Mouse (Mus musculus) ES-Bruce4 (cell line): ENCODE data around the gene Elmo3. TPM values are rescaled to one million over a fixed set of nuclear protein-coding genes. Genes with fewer than 3 reads are reported as not detected.

Experiments
- H3K27ac ChIP-seq: 2 replicates; pipeline ENCODE4 v1.5.1; 2012; ENCODE audit warnings: low read length, inconsistent platforms; ENCODE audit not compliant: insufficient read depth
- H3K27me3 ChIP-seq: 2 replicates; pipeline ENCODE4 v1.6.1; 2012; ENCODE audit warnings: mild to moderate bottlenecking, low read length, inconsistent platforms; ENCODE audit not compliant: control insufficient read depth, poor library complexity, insufficient read depth, severe bottlenecking
- H3K36me3 ChIP-seq: 2 replicates; pipeline ENCODE4 v1.6.1; 2012; ENCODE audit warnings: inconsistent platforms, mild to moderate bottlenecking, low read length, moderate library complexity; ENCODE audit not compliant: control insufficient read depth, poor library complexity, insufficient read depth, severe bottlenecking
- H3K4me1 ChIP-seq: one replicate; pipeline ENCODE4 v1.8.1; 2011; ENCODE audit warnings: low read length; ENCODE audit not compliant: control insufficient read depth, insufficient read depth
- H3K4me3 ChIP-seq: 2 replicates; pipeline ENCODE4 v1.5.1; 2011; ENCODE audit warnings: low read depth, mild to moderate bottlenecking, low read length
- H3K9ac ChIP-seq: 2 replicates; pipeline ENCODE4 v1.6.1; 2012; ENCODE audit warnings: low read depth, mild to moderate bottlenecking, inconsistent platforms; ENCODE audit not compliant: poor library complexity, severe bottlenecking
- H3K9me3 ChIP-seq: replicated peaks from 2 replicates; pipeline ENCODE4 v1.6.1; 2012; ENCODE audit warnings: mild to moderate bottlenecking, low read length, inconsistent platforms; ENCODE audit not compliant: control insufficient read depth, poor library complexity, insufficient read depth, severe bottlenecking
- CTCF ChIP-seq: IDR thresholded peaks from one replicate; pipeline ENCODE4 v1.8.1; 2011; ENCODE audit warnings: low read depth, low read length
- EP300 ChIP-seq: IDR thresholded peaks from 2 replicates; pipeline ENCODE4 v1.6.1; 2011; ENCODE audit warnings: low read depth, low read length; ENCODE audit not compliant: insufficient read depth
- POLR2A ChIP-seq: IDR thresholded peaks from one replicate; pipeline ENCODE4 v1.8.1; 2011; ENCODE audit warnings: low read length; ENCODE audit not compliant: insufficient read depth
- polyA plus RNA-seq: library from polyadenylated mRNA; stranded (reverse); fragments of >200 nt; gene quantifications from 2 replicates; pipeline ENCODE4 v1.2.4, GENCODE M21; 2011; ENCODE audit warnings: low read depth; ENCODE audit not compliant: missing spikeins, insufficient read depth, insufficient read length

Gene Elmo3
- polyA plus RNA-seq, 1 experiment: 15.6 TPM

- TF ChIP-seq POLR2A (no peak), EP300 (no peak), CTCF (no peak)
- H3K27ac ChIP-seq: peak overlapping the region; percentile 7; the same call in 1 of the 2 replicates
- peaks cover 14% of the 10 kb centered on the region for H3K36me3 ChIP-seq
- H3K9me3 ChIP-seq: no peaks in the 10 kb centered on the region
- H3K4me1 ChIP-seq: peaks cover 6% of the 10 kb centered on the region
- H3K9ac ChIP-seq: peak overlapping the region; percentile 34
- H3K27me3 ChIP-seq: no peaks in the 10 kb centered on the region
- peak overlapping the region; percentile 37 for H3K4me3 ChIP-seq
Observed at GRCm38 (mm10) chr8:105295256-105295655, 10.1 kb upstream of the Elmo3 start.

GRCm38 (mm10) chr8:105295895-105296573, 9.4 kb upstream of the Elmo3 start, which contains the start of gene Exoc3l:
Exoc3l (minus strand) TSS chr8:105296101.
- H3K9me3 ChIP-seq: no peaks in the 10 kb centered on the region
- H3K4me3 ChIP-seq: peak within 1 kb of the TSS; percentile 37
- peaks cover 22% of the 10 kb centered on the region for H3K36me3 ChIP-seq
- H3K4me1 ChIP-seq: peaks cover 6% of the 10 kb centered on the region
- H3K27ac ChIP-seq: peak within 1 kb of the TSS; percentile 21; the same call in 1 of the 2 replicates
- TF ChIP-seq CTCF (no peak), POLR2A (no peak), EP300 (no peak)
- no peaks in the 10 kb centered on the region for H3K27me3 ChIP-seq
- H3K9ac ChIP-seq: peak within 1 kb of the TSS; percentile 94

- TF ChIP-seq POLR2A (no peak), EP300 (no peak), CTCF (no peak)
- no peaks in the 10 kb centered on the region for H3K27me3 ChIP-seq
- H3K9ac ChIP-seq: peak within 1 kb of the TSS; percentile 94
- H3K27ac ChIP-seq: peak within 1 kb of the TSS; percentile 21
- H3K9me3 ChIP-seq: no peaks in the 10 kb centered on the region
- peaks cover 36% of the 10 kb centered on the region for H3K36me3 ChIP-seq
- peak within 1 kb of the TSS; percentile 97 for H3K4me3 ChIP-seq
- peaks cover 6% of the 10 kb centered on the region for H3K4me1 ChIP-seq
Observed at GRCm38 (mm10) chr8:105297511-105298192, 7.7 kb upstream of the Elmo3 start, which contains the start of gene E2f4. E2f4 (plus strand) TSS chr8:105297663.

GRCm38 (mm10) chr8:105298351-105299252, 6.8 kb upstream of the Elmo3 start:
- Histone ChIP-seq H3K9ac (peak overlapping the region; percentile 94), H3K4me1 (peaks cover 6% of the 10 kb centered on the region), H3K36me3 (peaks cover 43% of the 10 kb centered on the region), H3K4me3 (peak overlapping the region; percentile 97), H3K27me3 (no peaks in the 10 kb centered on the region), H3K27ac (no peak overlapping the region), H3K9me3 (no peaks in the 10 kb centered on the region)
- TF ChIP-seq POLR2A (no peak), EP300 (no peak), CTCF (no peak)

- Histone ChIP-seq H3K27ac (no peak overlapping the region), H3K9me3 (no peaks in the 10 kb centered on the region), H3K9ac (no peak overlapping the region), H3K4me3 (no peak overlapping the region), H3K36me3 (peaks cover 54% of the 10 kb centered on the region), H3K4me1 (peaks cover 9% of the 10 kb centered on the region), H3K27me3 (no peaks in the 10 kb centered on the region)
- TF ChIP-seq CTCF: no peak
- TF ChIP-seq POLR2A: no peak
- TF ChIP-seq EP300: no peak
Observed at GRCm38 (mm10) chr8:105299962-105300361, 5.4 kb upstream of the Elmo3 start.

GRCm38 (mm10) chr8:105303396-105303795, 2.0 kb upstream of the Elmo3 start:
- Histone ChIP-seq H3K27me3 (no peaks in the 10 kb centered on the region), H3K36me3 (peaks cover 60% of the 10 kb centered on the region), H3K9ac (no peak overlapping the region), H3K4me3 (no peak overlapping the region), H3K9me3 (no peaks in the 10 kb centered on the region), H3K4me1 (peaks cover 5% of the 10 kb centered on the region), H3K27ac (peak overlapping the region; percentile 75)
- TF ChIP-seq EP300 (no peak), CTCF (no peak), POLR2A (no peak)
